Mouse (Mus musculus) kidney, adult 9 months (tissue): Measurements from ENCODE around the gene Vmn1r69.

Source experiments
- DNase-seq: peaks from one replicate; pipeline ENCODE4 v3.0.0; 2022

Vmn1r69 gene

GRCm38 (mm10) chr7:10613559-10613958, at the start of gene Vmn1r69:
Gene Vmn1r69 (minus strand): TSS chr7:10613659.
- no peak for DNase-seq

GRCm38 (mm10) chr7:10631232-10631631, 17.8 kb upstream of the Vmn1r69 start, which contains the start of gene Vmn1r70:
Gene Vmn1r70 (plus strand): TSS chr7:10631532.
- no peak for DNase-seq

GRCm38 (mm10) chr7:10558385-10558784, 55.1 kb downstream of the Vmn1r69 start, which contains the start of gene Vmn1r68:
Gene Vmn1r68 (minus strand): TSS chr7:10558485.
- no peak for DNase-seq
